Mouse (Mus musculus): ENCODE measurements at regions not wholly inside any gene's neighbourhood (a gene's known extent, or its start where the extent isn't known, plus 50 kb on each side); places are given as distances from the start of the nearest gene placed in this dataset.

- Histone ChIP-seq H3K4me1 (no peaks in the 10 kb centered on the region), H3K4me2 (no peak overlapping the region), H3K36me3 (no peaks in the 10 kb centered on the region), H3K27me3 (replicated peaks) (no peaks in the 10 kb centered on the region), H3K9me3 (replicated peaks) (no peaks in the 10 kb centered on the region), H3K27ac (replicated peaks) (no peak overlapping the region), H3K9ac (replicated peaks) (no peak overlapping the region), H3K4me3 (replicated peaks) (no peak overlapping the region)
- 81% methylated on average over 26 of the region's 26 CpGs for WGBS
- no peak for ATAC-seq (ENCODE audit: low FRiP score)
Observed at GRCm38 (mm10) chr13:42565291-42566058, 114.9 kb upstream of the Phactr1 start.

GRCm38 (mm10) chr13:42570600-42571348 lies 109.6 kb upstream of the Phactr1 start:
- ATAC-seq (ENCODE audit: low FRiP score), result no peak
- no peak overlapping the region for H3K9ac ChIP-seq (replicated peaks)
- WGBS, result 75% methylated on average over 10 of the region's 10 CpGs

GRCm38 (mm10) chr13:42574189-42574588 lies 106.2 kb upstream of the Phactr1 start:
- Histone ChIP-seq H3K4me1 (no peaks in the 10 kb centered on the region), H3K36me3 (no peaks in the 10 kb centered on the region), H3K27me3 (replicated peaks) (no peaks in the 10 kb centered on the region), H3K27ac (replicated peaks) (no peak overlapping the region), H3K4me3 (replicated peaks) (no peak overlapping the region), H3K4me2 (no peak overlapping the region), H3K9me3 (replicated peaks) (no peaks in the 10 kb centered on the region), H3K9ac (replicated peaks) (no peak overlapping the region)
- ATAC-seq (ENCODE audit: low FRiP score), result no peak
- 63% methylated on average over 4 of the region's 4 CpGs for whole genome bisulfite sequencing

More at GRCm38 (mm10) chr13:42570600-42571348, 109.6 kb upstream of the Phactr1 start:
- Histone ChIP-seq H3K4me1 (no peaks in the 10 kb centered on the region), H3K27ac (replicated peaks) (no peak overlapping the region), H3K9me3 (replicated peaks) (no peaks in the 10 kb centered on the region), H3K36me3 (no peaks in the 10 kb centered on the region), H3K27me3 (replicated peaks) (no peaks in the 10 kb centered on the region), H3K4me2 (no peak overlapping the region), H3K4me3 (replicated peaks) (no peak overlapping the region)

- H3K27me3 ChIP-seq (replicated peaks), result no peaks in the 10 kb centered on the region
- no peaks in the 10 kb centered on the region for H3K4me1 ChIP-seq
- peak; percentile 41; the same call in 1 of the 2 replicates for ATAC-seq (ENCODE audit: low FRiP score)
- 34% methylated on average over 16 of the region's 16 CpGs for WGBS
- no peaks in the 10 kb centered on the region for H3K9me3 ChIP-seq (replicated peaks)
- H3K36me3 ChIP-seq, result no peaks in the 10 kb centered on the region
- H3K27ac ChIP-seq (replicated peaks), result no peak overlapping the region
- no peak overlapping the region for H3K9ac ChIP-seq (replicated peaks)
- H3K4me2 ChIP-seq, result no peak overlapping the region
- H3K4me3 ChIP-seq (replicated peaks), result no peak overlapping the region
Observed at GRCm38 (mm10) chr13:42575725-42576426, 104.5 kb upstream of the Phactr1 start.

- no peaks in the 10 kb centered on the region for H3K9me3 ChIP-seq (replicated peaks)
- 46% methylated on average over 3 of the region's 3 CpGs for WGBS
- no peaks in the 10 kb centered on the region for H3K27me3 ChIP-seq (replicated peaks)
- ATAC-seq (ENCODE audit: low FRiP score), result no peak
- H3K4me1 ChIP-seq, result no peaks in the 10 kb centered on the region
- H3K27ac ChIP-seq (replicated peaks), result no peak overlapping the region
- H3K9ac ChIP-seq (replicated peaks), result no peak overlapping the region
- H3K4me2 ChIP-seq, result no peak overlapping the region
- H3K36me3 ChIP-seq, result no peaks in the 10 kb centered on the region
- no peak overlapping the region for H3K4me3 ChIP-seq (replicated peaks)
Observed at GRCm38 (mm10) chr13:42579471-42579870, 101.0 kb upstream of the Phactr1 start.

- 91% methylated on average over 2 of the region's 2 CpGs for WGBS
- no peak for ATAC-seq (ENCODE audit: low FRiP score)
- Histone ChIP-seq H3K9me3 (replicated peaks) (no peaks in the 10 kb centered on the region), H3K36me3 (no peaks in the 10 kb centered on the region), H3K27ac (replicated peaks) (no peak overlapping the region), H3K4me3 (replicated peaks) (no peak overlapping the region), H3K9ac (replicated peaks) (no peak overlapping the region), H3K4me2 (no peak overlapping the region), H3K27me3 (replicated peaks) (no peaks in the 10 kb centered on the region), H3K4me1 (peaks cover 3% of the 10 kb centered on the region; the same call in 1 of the 2 replicates)
Observed at GRCm38 (mm10) chr13:42589136-42589535, 91.3 kb upstream of the Phactr1 start.

- no peaks in the 10 kb centered on the region for H3K9me3 ChIP-seq (replicated peaks)
- H3K9ac ChIP-seq (replicated peaks), result no peak overlapping the region
- ATAC-seq (ENCODE audit: low FRiP score), result no peak
- 78% methylated on average over 5 of the region's 5 CpGs for whole genome bisulfite sequencing
- H3K4me1 ChIP-seq, result peaks cover 3% of the 10 kb centered on the region; the same call in 1 of the 2 replicates
- H3K27me3 ChIP-seq (replicated peaks), result no peaks in the 10 kb centered on the region
- H3K4me3 ChIP-seq (replicated peaks), result no peak overlapping the region
- H3K4me2 ChIP-seq, result no peak overlapping the region
- no peaks in the 10 kb centered on the region for H3K36me3 ChIP-seq
- no peak overlapping the region for H3K27ac ChIP-seq (replicated peaks)
Observed at GRCm38 (mm10) chr13:42589607-42590006, 90.8 kb upstream of the Phactr1 start.

GRCm38 (mm10) chr13:42590415-42590814 lies 90.0 kb upstream of the Phactr1 start:
- no peak overlapping the region for H3K4me2 ChIP-seq
- no peaks in the 10 kb centered on the region for H3K36me3 ChIP-seq
- ATAC-seq (ENCODE audit: low FRiP score), result no peak
- H3K4me3 ChIP-seq (replicated peaks), result no peak overlapping the region
- H3K9me3 ChIP-seq (replicated peaks), result no peaks in the 10 kb centered on the region
- H3K4me1 ChIP-seq, result peaks cover 3% of the 10 kb centered on the region; the same call in 1 of the 2 replicates
- no peak overlapping the region for H3K27ac ChIP-seq (replicated peaks)
- H3K9ac ChIP-seq (replicated peaks), result no peak overlapping the region
- 88% methylated on average over 6 of the region's 6 CpGs for WGBS
- H3K27me3 ChIP-seq (replicated peaks), result no peaks in the 10 kb centered on the region

GRCm38 (mm10) chr13:42592945-42593344 lies 87.5 kb upstream of the Phactr1 start:
- Histone ChIP-seq H3K9ac (replicated peaks) (no peak overlapping the region), H3K4me3 (replicated peaks) (no peak overlapping the region), H3K9me3 (replicated peaks) (no peaks in the 10 kb centered on the region), H3K36me3 (no peaks in the 10 kb centered on the region), H3K4me2 (no peak overlapping the region), H3K27me3 (replicated peaks) (no peaks in the 10 kb centered on the region), H3K4me1 (peaks cover 3% of the 10 kb centered on the region; the same call in 1 of the 2 replicates), H3K27ac (replicated peaks) (no peak overlapping the region)
- no peak for ATAC-seq (ENCODE audit: low FRiP score)
- 83% methylated on average over 3 of the region's 3 CpGs for WGBS

GRCm38 (mm10) chr13:42593488-42594170 lies 86.8 kb upstream of the Phactr1 start:
- 72% methylated on average over 11 of the region's 11 CpGs for WGBS
- no peaks in the 10 kb centered on the region for H3K27me3 ChIP-seq (replicated peaks)
- no peak overlapping the region for H3K27ac ChIP-seq (replicated peaks)
- H3K36me3 ChIP-seq, result no peaks in the 10 kb centered on the region
- H3K9me3 ChIP-seq (replicated peaks), result no peaks in the 10 kb centered on the region
- H3K4me2 ChIP-seq, result no peak overlapping the region
- H3K9ac ChIP-seq (replicated peaks), result no peak overlapping the region
- no peak overlapping the region for H3K4me3 ChIP-seq (replicated peaks)
- no peak for ATAC-seq (ENCODE audit: low FRiP score)
- H3K4me1 ChIP-seq, result peaks cover 3% of the 10 kb centered on the region; the same call in 1 of the 2 replicates

GRCm38 (mm10) chr13:42595180-42595579 lies 85.2 kb upstream of the Phactr1 start:
- peaks cover 3% of the 10 kb centered on the region; the same call in 1 of the 2 replicates for H3K4me1 ChIP-seq
- H3K4me3 ChIP-seq (replicated peaks), result no peak overlapping the region
- no peaks in the 10 kb centered on the region for H3K9me3 ChIP-seq (replicated peaks)
- H3K36me3 ChIP-seq, result no peaks in the 10 kb centered on the region
- WGBS, result 43% methylated on average over 3 of the region's 3 CpGs
- H3K27ac ChIP-seq (replicated peaks), result no peak overlapping the region
- no peaks in the 10 kb centered on the region for H3K27me3 ChIP-seq (replicated peaks)
- no peak overlapping the region for H3K9ac ChIP-seq (replicated peaks)
- no peak overlapping the region for H3K4me2 ChIP-seq
- ATAC-seq (ENCODE audit: low FRiP score), result no peak

Measured in neural tube, embryonic 15.5 days (tissue).